Mouse (Mus musculus) layer of hippocampus, postnatal 25 days (tissue): ENCODE data around the gene Calml3. TPM values are rescaled to one million over a fixed set of nuclear protein-coding genes. Genes with fewer than 3 reads are reported as not detected.
"Not testable (repeated sequence)": the region's sequence is repeated elsewhere in the genome, so short reads cannot be mapped to it uniquely, and the experiment has no call there.

Source experiments
- DNase-seq, 2 experiments: peaks; one replicate each; pipeline ENCODE4 v3.0.0; 2022; ENCODE audit warnings: mixed read lengths in 2 of 2, low spot score in 1 of 2; ENCODE audit errors: extremely low spot score in 1 of 2
- total RNA-seq, 2 experiments: library from RNA; stranded (reverse); gene quantifications; 2 replicates each; pipeline ENCODE4 v1.2.3; 2021

The Calml3 gene
- total RNA-seq = not detected

DNA sequence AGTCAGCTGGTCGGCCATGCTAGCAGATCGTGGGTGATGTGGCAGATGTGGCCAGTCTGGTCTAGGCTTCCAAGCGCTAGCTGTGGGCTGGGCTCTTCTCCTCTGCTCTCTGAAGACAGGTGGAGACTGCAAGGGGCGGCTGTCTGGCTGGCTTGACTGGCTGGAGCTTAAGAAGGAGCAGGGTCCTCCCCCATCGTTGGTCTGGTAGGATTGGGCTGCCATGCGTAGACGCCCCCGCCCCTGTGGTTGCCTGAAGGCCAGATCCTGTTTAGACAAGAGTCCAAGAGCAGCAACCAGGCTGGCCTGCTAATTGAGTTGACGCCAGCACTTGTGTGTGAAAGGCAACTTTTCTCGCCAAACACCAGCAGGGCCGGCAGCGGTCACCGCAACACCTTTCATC, at the start of gene Calml3:
Gene Calml3, minus strand, starts transcription at position 131 of the 400 bp plus-strand sequence.
- no peak for DNase-seq

DNA sequence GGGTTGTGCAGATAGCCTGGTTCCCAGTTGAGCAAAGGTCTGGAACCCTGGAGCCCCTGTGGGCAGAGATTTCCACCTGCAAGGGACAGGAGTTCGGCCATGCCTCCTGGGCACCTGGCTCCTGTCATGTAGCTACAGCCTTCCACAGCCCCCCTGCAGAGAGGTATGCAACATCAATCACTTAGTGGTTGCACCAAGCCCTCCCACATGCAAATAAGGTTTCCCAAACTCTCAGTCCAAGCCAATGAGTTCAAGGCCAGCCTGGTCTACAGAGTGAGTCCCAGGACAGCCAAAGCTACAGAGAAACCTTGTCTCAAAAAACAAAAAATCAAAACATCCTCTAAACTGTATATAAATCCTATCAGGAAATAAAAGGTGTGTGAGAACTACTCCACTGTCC, 46.2 kb upstream of the Calml3 start:
- no peak for DNase-seq

GRCm38 (mm10) chr13:3840662-3841061, 36.5 kb upstream of the Calml3 start:
- DNase-seq = not testable (repeated sequence)

DNA sequence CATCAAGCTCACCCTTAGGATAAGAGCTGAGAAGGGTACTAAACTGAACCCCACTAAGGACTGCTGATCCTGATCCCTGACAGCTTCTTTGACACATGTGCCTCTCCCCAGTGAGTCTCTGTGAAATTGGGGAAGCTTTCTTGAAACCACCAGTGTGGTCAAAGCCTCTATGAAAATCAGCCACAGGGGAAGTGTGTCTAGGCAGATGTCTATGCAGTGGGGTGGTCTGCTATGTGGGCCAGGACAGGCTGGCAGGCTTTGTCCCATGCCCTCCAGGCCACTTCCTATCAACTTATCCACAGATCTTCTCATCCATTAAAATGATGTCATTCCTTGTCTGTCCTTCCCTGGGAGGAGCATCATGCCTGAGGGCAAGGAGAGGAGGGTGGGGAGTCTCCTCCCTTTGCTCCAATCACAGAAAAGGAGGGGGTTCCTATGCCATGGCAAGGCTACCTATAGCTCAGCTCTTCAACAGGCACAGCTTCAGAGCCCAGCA, 33.2 kb upstream of the Calml3 start, which contains the start of gene Calm4:
Gene Calm4, plus strand, starts transcription at position 446 of the 496 bp plus-strand sequence.
- not testable (repeated sequence) for DNase-seq

- DNase-seq = not testable (repeated sequence)
Observed at GRCm38 (mm10) chr13:3833644-3834043, 29.5 kb upstream of the Calml3 start.

- DNase-seq = no peak
Observed at GRCm38 (mm10) chr13:3832450-3832849, 28.3 kb upstream of the Calml3 start.

GRCm38 (mm10) chr13:3831994-3832393, 27.9 kb upstream of the Calml3 start:
- DNase-seq = no peak

GRCm38 (mm10) chr13:3831546-3831945, 27.4 kb upstream of the Calml3 start:
- DNase-seq = no peak

DNA sequence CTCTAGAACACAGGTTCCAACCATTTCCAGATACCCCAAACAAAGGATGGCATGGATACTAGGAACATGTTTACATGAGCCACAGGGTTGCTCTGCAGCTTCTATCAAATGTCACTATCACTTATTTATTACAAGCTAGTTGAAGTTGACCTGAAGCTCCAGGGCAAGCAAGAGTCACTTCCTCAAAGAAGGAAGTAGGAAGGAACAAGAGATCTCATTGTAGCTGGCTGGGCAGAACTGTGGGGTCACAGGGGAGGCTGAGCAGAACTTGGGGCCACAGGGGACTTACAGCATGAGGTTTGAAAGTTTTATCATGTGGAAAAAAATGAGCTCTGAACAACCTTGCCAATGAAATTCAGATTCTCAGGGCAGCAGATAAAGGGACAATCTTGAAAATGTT, 21.6 kb upstream of the Calml3 start:
- no peak for DNase-seq

DNA sequence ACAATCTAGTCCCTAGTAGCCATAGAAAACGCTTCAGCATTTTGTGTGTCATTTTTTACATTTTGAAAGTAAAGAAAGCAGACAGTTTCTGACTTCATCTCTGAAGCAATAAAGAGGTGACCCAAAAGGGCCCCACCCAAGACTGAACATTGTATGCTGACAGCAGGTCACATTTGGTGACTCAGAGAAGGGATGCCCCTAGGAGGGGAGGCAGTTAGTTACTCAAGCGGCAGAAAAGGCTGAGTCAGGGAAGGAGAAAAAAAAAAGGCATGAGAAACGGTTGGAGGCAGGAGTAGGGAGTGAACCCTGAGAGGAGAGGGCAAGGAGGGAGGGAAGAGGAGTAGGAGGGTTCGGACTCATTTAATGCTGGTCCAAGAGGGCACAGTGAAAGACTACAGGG, 18.0 kb upstream of the Calml3 start:
- no peak for DNase-seq

- DNase-seq = no peak
Observed at GRCm38 (mm10) chr13:3818740-3819076, 14.6 kb upstream of the Calml3 start.

DNA sequence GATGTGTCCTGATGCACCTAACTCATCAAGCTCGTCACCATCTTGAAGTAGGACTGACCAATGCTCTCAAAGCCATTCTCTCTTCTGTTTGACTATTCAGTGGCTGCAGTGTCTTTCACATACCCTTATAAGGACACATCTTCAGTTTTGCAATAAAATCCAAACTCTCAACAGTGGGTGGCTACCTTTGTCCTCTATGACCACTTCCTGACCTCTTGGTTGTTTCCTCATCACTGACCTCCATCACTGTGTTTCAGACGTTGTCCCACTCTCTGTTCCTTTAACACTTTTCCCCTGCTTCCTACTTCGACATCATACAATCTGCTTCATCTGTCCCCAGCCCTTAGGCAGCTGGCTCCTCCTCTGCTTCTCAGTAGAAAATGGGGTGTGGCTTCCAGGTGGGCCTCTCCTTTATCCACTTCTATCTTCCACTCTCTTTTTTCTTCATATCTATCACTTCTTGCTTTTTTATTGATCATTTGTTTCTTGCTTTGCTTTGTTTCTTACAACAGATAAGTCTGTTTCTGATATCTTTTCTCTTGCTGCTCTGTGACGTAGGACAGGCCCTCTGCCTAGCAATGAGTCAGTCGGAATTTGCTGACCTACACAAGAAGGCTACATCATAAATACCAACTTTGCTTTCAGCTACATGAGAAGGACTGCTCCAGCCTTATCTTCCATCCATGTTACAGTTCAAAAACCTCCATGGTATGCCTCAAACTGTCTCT, 14.1 kb upstream of the Calml3 start:
- DNase-seq = no peak

- DNase-seq = no peak
Observed at GRCm38 (mm10) chr13:3807131-3807827, 3.2 kb upstream of the Calml3 start.

- DNase-seq = no peak
Observed at GRCm38 (mm10) chr13:3805638-3806037, 1.5 kb upstream of the Calml3 start.

DNA sequence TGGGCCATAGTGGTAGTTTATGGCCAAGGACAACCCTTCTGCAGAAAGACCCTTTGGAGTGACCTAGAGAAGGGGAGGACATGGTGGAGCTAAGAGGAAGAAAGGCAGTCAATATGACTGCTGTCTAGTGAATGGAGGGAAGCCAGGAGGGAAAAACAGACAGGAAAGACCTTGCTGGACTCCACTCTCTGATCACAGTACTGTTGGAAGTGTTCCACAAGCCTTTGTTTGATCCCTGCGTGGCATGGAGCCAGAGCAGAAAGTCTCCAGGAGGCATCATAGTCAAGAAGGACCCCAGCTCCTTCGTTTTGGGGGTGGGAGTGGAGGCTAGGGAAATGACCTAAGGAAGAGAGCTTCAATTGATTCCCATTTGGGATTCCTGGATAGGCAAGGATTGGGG, 1.0 kb upstream of the Calml3 start:
- no peak for DNase-seq

- no peak for DNase-seq
Observed at GRCm38 (mm10) chr13:3799386-3799785, 4.7 kb downstream of the Calml3 start.

DNA sequence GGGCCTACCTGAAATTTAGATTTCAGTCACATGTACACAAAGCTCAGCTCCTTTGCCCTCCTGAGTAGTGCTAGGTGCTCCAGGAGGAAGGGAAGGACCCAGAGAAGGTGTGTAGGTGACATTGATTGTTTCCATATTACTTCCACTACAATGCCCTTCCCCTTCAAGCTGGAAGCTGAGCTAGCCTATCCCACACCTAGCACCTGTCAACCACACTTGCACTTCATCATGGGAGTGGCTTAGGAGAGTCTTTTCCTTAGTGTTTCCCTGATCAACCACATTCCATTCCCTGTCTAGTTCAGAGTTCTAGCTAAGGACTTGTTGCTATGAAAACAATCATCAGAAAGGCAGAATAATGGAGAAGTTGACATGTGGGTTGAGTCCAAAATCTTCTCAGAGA, 5.4 kb downstream of the Calml3 start:
- no peak for DNase-seq

DNA sequence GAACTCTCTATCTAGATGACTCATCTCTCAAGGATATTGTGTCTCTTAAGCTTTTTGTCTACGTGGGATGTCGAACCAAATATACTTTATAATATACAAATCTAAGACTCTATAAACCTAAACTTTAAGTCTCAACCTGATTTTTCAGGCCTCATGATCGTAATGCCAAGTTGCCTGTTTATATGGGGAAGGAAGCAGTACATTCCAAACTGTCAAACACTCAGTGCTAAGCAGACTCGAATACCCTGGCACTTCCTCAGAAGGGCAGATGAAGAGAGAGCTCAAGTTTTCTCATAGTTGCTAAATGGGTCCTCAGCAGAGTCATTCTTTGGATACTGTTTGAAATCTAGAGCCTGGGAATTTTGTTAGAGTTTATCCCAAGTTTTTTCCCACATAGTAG, 7.5 kb downstream of the Calml3 start:
- no peak for DNase-seq

DNA sequence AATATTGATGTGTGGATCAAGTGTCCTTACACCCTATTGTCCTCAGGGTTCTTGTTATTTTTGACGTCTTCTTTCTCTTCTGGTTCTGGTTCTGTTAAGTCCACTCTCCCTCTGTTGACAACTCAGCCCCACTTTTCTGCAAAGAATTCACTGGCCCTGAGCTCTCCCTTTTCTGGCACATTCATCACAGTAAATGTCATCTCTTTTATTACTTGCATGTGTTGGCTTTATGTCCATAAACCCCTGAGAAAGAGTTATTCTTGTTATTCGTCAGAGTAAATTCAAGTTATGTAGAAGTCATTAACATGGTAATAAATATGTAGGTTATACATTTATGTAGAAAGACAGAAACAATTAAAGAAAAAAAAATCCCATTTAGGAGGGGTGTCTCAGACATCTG, 14.6 kb downstream of the Calml3 start:
- no peak for DNase-seq

DNA sequence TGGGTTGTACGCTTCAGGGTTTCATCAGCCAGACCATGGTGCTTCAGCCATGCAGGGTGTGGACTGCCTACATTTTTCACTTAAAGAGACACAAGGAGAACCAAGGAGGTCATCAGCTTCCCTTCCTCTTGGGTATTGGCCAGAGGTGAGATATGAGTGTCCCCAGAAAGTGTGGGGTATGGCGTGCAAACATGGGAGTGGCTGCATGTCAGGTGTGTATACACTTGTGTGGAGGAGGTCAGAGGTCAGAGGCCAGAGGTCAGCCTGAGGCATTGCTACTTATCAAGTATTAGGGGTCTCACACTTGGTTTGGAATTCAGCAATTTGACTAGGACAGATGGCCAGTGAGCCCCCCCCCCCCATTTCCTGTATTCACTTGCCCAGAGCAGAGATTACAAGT, 15.5 kb downstream of the Calml3 start:
- DNase-seq = no peak

GRCm38 (mm10) chr13:3787644-3788043, 16.5 kb downstream of the Calml3 start:
- DNase-seq = no peak

DNA sequence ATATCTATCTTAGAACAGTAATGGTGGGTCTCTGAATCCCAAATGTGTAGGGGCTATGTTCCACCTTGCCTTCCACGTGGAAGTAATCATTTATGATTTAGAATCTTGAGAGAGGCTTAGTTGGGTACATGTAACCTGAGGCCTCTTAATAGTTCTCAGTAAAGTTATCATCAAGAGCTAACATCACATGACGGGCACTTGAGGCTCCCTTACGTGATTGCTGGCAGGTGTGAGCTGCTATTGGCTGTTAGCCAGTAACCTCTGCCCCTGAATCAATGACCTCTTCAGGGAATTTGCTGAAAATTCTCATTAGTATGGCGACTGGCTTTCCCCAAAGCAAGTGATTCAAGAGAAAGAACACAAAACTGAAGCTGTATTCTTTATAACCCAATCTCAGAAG, 17.0 kb downstream of the Calml3 start:
- DNase-seq = no peak
